Mouse (Mus musculus) MEL (cell line): Measurements from ENCODE around the gene Loxl3. TPM values are rescaled to one million over a fixed set of nuclear protein-coding genes. Genes with fewer than 3 reads are reported as not detected.

Source experiments
- DNase-seq: peaks from one replicate; pipeline ENCODE4 v3.0.0; 2011; ENCODE audit warnings: low read depth, low spot score
- H3K27ac ChIP-seq: 2 replicates; pipeline ENCODE4 v1.5.1; 2012; ENCODE audit warnings: low read depth, mild to moderate bottlenecking, control low read depth, low read length, moderate library complexity; ENCODE audit not compliant: control insufficient read depth
- H3K27me3 ChIP-seq, 2 experiments: fragments of 150-350 bp in 1 of 2; sonication (generic) in 1 of 2; 2 replicates each; pipeline ENCODE4 v1.6.1; 2012; ENCODE audit warnings: low read length in 2 of 2, mild to moderate bottlenecking in 2 of 2, improper control_type of control experiment in 1 of 2, moderate library complexity in 1 of 2; ENCODE audit not compliant: insufficient read depth in 2 of 2, control insufficient read depth in 1 of 2
- H3K36me3 ChIP-seq, 2 experiments: 2 replicates each; pipeline ENCODE4 v1.6.1; 2012 to 2014; ENCODE audit warnings: low read length in 2 of 2, improper control_type of control experiment in 1 of 2, inconsistent platforms in 1 of 2, mild to moderate bottlenecking in 1 of 2; ENCODE audit not compliant: insufficient read depth in 2 of 2, control insufficient read depth in 1 of 2
- H3K4me1 ChIP-seq, 2 experiments: fragments of 150-350 bp in 1 of 2; sonication (generic) in 1 of 2; 2 replicates each; pipeline ENCODE4 v1.6.1; 2012; ENCODE audit warnings: low read length in 2 of 2, improper control_type of control experiment in 1 of 2, mild to moderate bottlenecking in 1 of 2; ENCODE audit not compliant: insufficient read depth in 2 of 2, control insufficient read depth in 1 of 2
- H3K4me3 ChIP-seq, 2 experiments: fragments of 150-350 bp in 1 of 2; sonication (generic) in 1 of 2; 2 replicates each; pipeline ENCODE4 v1.5.1; 2012; ENCODE audit warnings: low read depth in 2 of 2, low read length in 2 of 2, mild to moderate bottlenecking in 2 of 2, moderate library complexity in 2 of 2, control low read depth in 1 of 2, improper control_type of control experiment in 1 of 2; ENCODE audit not compliant: control insufficient read depth in 1 of 2, insufficient read depth in 1 of 2
- H3K79me2 ChIP-seq: 2 replicates; pipeline ENCODE4 v1.6.1; 2012; ENCODE audit warnings: mild to moderate bottlenecking, low read length, moderate library complexity; ENCODE audit not compliant: control insufficient read depth, poor library complexity, insufficient read depth
- H3K9ac ChIP-seq: 2 replicates; pipeline ENCODE4 v1.6.1; 2012; ENCODE audit warnings: low read depth, mild to moderate bottlenecking, control low read depth, low read length, moderate library complexity; ENCODE audit not compliant: control insufficient read depth, poor library complexity, severe bottlenecking
- H3K9me3 ChIP-seq: fragments of 150-350 bp; sonication (generic); replicated peaks from 2 replicates; pipeline ENCODE4 v1.6.1; 2012; ENCODE audit warnings: mild to moderate bottlenecking, low read length, improper control_type of control experiment, moderate library complexity; ENCODE audit not compliant: insufficient read depth
- E2F4 ChIP-seq: IDR thresholded peaks from 2 replicates; pipeline ENCODE4 v1.6.1; 2011; ENCODE audit warnings: low read depth, low read length, improper control_type of control experiment, borderline replicate concordance
- ETS1 ChIP-seq: IDR thresholded peaks from 2 replicates; pipeline ENCODE4 v1.6.1; 2012; ENCODE audit warnings: low read depth, mild to moderate bottlenecking, inconsistent platforms, low read length, improper control_type of control experiment, moderate library complexity
- GATA1 ChIP-seq: IDR thresholded peaks from 2 replicates; pipeline ENCODE4 v1.6.1; 2011; ENCODE audit warnings: low read depth, low read length, improper control_type of control experiment
- MYC ChIP-seq: IDR thresholded peaks from 2 replicates; pipeline ENCODE4 v1.6.1; 2011; ENCODE audit warnings: low read depth, mild to moderate bottlenecking, low read length, improper control_type of control experiment, moderate library complexity
- NELFE ChIP-seq: IDR thresholded peaks from 2 replicates; pipeline ENCODE4 v1.6.1; 2011; ENCODE audit warnings: low read depth, low read length, improper control_type of control experiment
- NRF1 ChIP-seq: IDR thresholded peaks from 2 replicates; pipeline ENCODE4 v1.6.1; 2014; ENCODE audit warnings: low read depth, mild to moderate bottlenecking, inconsistent platforms, low read length, improper control_type of control experiment, moderate library complexity; ENCODE audit not compliant: poor library complexity, insufficient read depth, severe bottlenecking
- POLR2AphosphoS2 ChIP-seq: IDR thresholded peaks from 2 replicates; pipeline ENCODE4 v1.6.1; 2011; ENCODE audit warnings: low read length, improper control_type of control experiment
- TBP ChIP-seq: IDR thresholded peaks from 2 replicates; pipeline ENCODE4 v1.8.0; 2011; ENCODE audit warnings: low read depth, low read length, improper control_type of control experiment
- USF1 ChIP-seq: IDR thresholded peaks from 2 replicates; pipeline ENCODE4 v1.6.1; 2014; ENCODE audit warnings: low read depth, mild to moderate bottlenecking, inconsistent platforms, low read length, improper control_type of control experiment, moderate library complexity
- polyA plus RNA-seq, 2 experiments: library from polyadenylated mRNA; stranded (reverse) in 1 of 2; unstranded in 1 of 2; fragments of >175 nt in 1 of 2; fragments of >200 nt in 1 of 2; gene quantifications; 2 replicates each; pipeline versions ENCODE4 v1.2.1 to v1.2.4; 2012; ENCODE audit warnings: low replicate concordance in 2 of 2, low read depth in 1 of 2; ENCODE audit not compliant: insufficient read length in 2 of 2, insufficient read depth in 1 of 2, missing spikeins in 1 of 2
- total RNA-seq: library from RNA; depleted of rRNA; stranded (reverse); fragments of 300-350 nt; gene quantifications from 2 replicates; pipeline ENCODE4 v1.2.3, GENCODE M21; 2012

The Loxl3 gene
- total and polyA plus RNA-seq, 3 experiments = 0.77 to 1.0 TPM; not detected in 1

- no peak for TF ChIP-seq USF1
- no peak for TF ChIP-seq E2F4
- peaks cover 20 to 33% of the 10 kb centered on the region in 2 experiments for H3K27me3 ChIP-seq
Observed at GRCm38 (mm10) chr6:82987411-82987971, 46.5 kb upstream of the Loxl3 start.

GRCm38 (mm10) chr6:82993696-82994095, 40.3 kb upstream of the Loxl3 start:
- H3K4me1 ChIP-seq = peaks cover 0 to 13% of the 10 kb centered on the region in 2 experiments; a peak in 3 of 4 replicates
- no peak for DNase-seq
- H3K4me3 ChIP-seq = no peak overlapping the region
- no peaks in the 10 kb centered on the region for H3K79me2 ChIP-seq
- H3K27me3 ChIP-seq = peaks cover 11 to 18% of the 10 kb centered on the region in 2 experiments
- TF ChIP-seq GATA1 = no peak
- TF ChIP-seq NELFE = no peak
- no peak for TF ChIP-seq ETS1
- TF ChIP-seq, all 39 proteins: peak for 0
- no peak overlapping the region for H3K27ac ChIP-seq
- H3K9ac ChIP-seq = no peak overlapping the region
- peaks cover 0 to 12% of the 10 kb centered on the region in 2 experiments; a peak in 2 of 4 replicates for H3K36me3 ChIP-seq
- H3K9me3 ChIP-seq = no peaks in the 10 kb centered on the region

More at GRCm38 (mm10) chr6:82987411-82987971, 46.5 kb upstream of the Loxl3 start:
- Histone ChIP-seq H3K9ac (no peak overlapping the region), H3K4me3 (no peak overlapping the region), H3K4me1 (no peaks in the 10 kb centered on the region), H3K9me3 (no peaks in the 10 kb centered on the region), H3K36me3 (no peaks in the 10 kb centered on the region), H3K79me2 (no peaks in the 10 kb centered on the region), H3K27ac (no peak overlapping the region)
- no peak for DNase-seq

GRCm38 (mm10) chr6:82994372-82994771, 39.6 kb upstream of the Loxl3 start:
- DNase-seq = no peak
- H3K9me3 ChIP-seq = no peaks in the 10 kb centered on the region

More at GRCm38 (mm10) chr6:82994372-82994771, 39.6 kb upstream of the Loxl3 start:
- Histone ChIP-seq H3K4me3 (no peak overlapping the region), H3K36me3 (peaks cover 0 to 12% of the 10 kb centered on the region in 2 experiments; a peak in 2 of 4 replicates), H3K27me3 (peaks cover 9 to 18% of the 10 kb centered on the region in 2 experiments), H3K79me2 (no peaks in the 10 kb centered on the region), H3K9ac (no peak overlapping the region), H3K4me1 (peaks cover 0 to 13% of the 10 kb centered on the region in 2 experiments; a peak in 3 of 4 replicates), H3K27ac (no peak overlapping the region)
- TF ChIP-seq E2F4 (no peak), TBP (no peak), MYC (no peak), POLR2AphosphoS2 (no peak), NRF1 (no peak), USF1 (no peak)
